Mouse (Mus musculus) MEL (cell line): ENCODE results near the gene Scfd2.

ENCODE experiments used
- CTCF ChIP-seq, 3 experiments: IDR thresholded peaks in 2 of 3; conservative IDR thresholded peaks in 1 of 3; 2 replicates each; pipeline ENCODE4 v1.5.1; 2011 to 2012; ENCODE audit warnings: low read length in 3 of 3, low read depth in 2 of 3, mild to moderate bottlenecking in 2 of 3, improper control_type of control experiment in 1 of 3, inconsistent platforms in 1 of 3, mixed read lengths in 1 of 3, moderate library complexity in 1 of 3; ENCODE audit not compliant: control insufficient read depth in 1 of 3, insufficient read depth in 1 of 3, poor library complexity in 1 of 3, severe bottlenecking in 1 of 3
- EP300 ChIP-seq, 2 experiments: IDR thresholded peaks; 2 replicates each; pipeline ENCODE4 v1.6.1; 2011; ENCODE audit warnings: improper control_type of control experiment in 2 of 2, low read length in 2 of 2, low read depth in 1 of 2, mild to moderate bottlenecking in 1 of 2
- POLR2A ChIP-seq, 2 experiments: IDR thresholded peaks; 2 replicates each; pipeline ENCODE4 v1.6.1; 2011 to 2012; ENCODE audit warnings: low read length in 2 of 2, mild to moderate bottlenecking in 2 of 2, control low read depth in 1 of 2, improper control_type of control experiment in 1 of 2, low read depth in 1 of 2, moderate library complexity in 1 of 2; ENCODE audit not compliant: control insufficient read depth in 1 of 2, insufficient read depth in 1 of 2, poor library complexity in 1 of 2
- RAD21 ChIP-seq: IDR thresholded peaks from 2 replicates; pipeline ENCODE4 v1.6.1; 2011; ENCODE audit warnings: mild to moderate bottlenecking, low read depth, low read length, improper control_type of control experiment
- TBP ChIP-seq: IDR thresholded peaks from 2 replicates; pipeline ENCODE4 v1.8.0; 2011; ENCODE audit warnings: low read depth, low read length, improper control_type of control experiment

DNA sequence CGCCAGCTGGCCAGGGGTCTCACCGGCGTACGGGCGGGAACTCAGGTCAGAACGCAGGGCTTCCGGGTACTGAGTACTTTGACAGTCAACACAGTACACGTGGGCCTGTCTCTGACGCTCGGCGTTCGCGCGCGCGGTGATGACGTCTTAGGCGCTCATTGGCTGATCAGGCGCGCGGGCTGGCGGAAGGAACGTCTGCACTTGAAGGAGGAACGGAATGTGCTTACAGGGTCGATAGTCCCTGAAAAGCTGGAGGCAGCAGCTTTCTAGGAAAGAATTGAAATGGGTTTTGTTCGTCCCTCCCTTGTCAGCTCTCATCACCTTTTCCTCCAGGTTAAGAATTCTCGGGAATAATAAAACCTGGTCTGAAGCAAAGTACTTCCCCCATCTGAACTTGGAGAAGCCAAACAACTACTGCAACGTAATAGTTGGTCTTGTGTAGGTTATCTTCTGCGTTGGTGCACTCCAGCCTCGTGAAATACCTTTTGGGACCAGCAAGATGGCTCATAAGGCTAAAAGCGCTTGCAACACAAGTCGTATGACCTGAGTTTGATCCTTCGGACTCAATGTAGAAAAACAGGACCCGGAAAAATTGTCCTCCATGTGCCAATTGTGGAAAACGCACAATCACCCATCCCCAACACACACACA, at the start of gene Scfd2:
- TF ChIP-seq TBP (peak; percentile 76), CTCF (IDR thresholded peaks at IDR 0.05 in 2 of 3, conservative IDR thresholded peaks at IDR 0.05 in 1 of 3; ENCODE audit: control insufficient read depth in 1 of 3, insufficient read depth in 1 of 3, low read depth in 2 of 3, low read length in 3 of 3, poor library complexity in 1 of 3, severe bottlenecking in 1 of 3) (no peak), POLR2A (IDR thresholded peaks at IDR 0.05; ENCODE audit: control insufficient read depth in 1 of 2, insufficient read depth in 1 of 2, low read depth in 1 of 2, low read length in 2 of 2, poor library complexity in 1 of 2) (peak in 1 of 2 experiments; percentile 95; a peak in 2 of 4 replicates), EP300 (IDR thresholded peaks at IDR 0.05; ENCODE audit: low read depth in 1 of 2, low read length in 2 of 2) (peak in 1 of 2 experiments; percentile 9; a peak in 1 of 4 replicates), RAD21 (no peak)
